Mouse (Mus musculus) ES-Bruce4 (cell line): Measurements from ENCODE around the gene Msi2.

Experiments
- CTCF ChIP-seq: IDR thresholded peaks from one replicate; pipeline ENCODE4 v1.8.1; 2011; ENCODE audit warnings: low read depth, low read length
- POLR2A ChIP-seq: IDR thresholded peaks from one replicate; pipeline ENCODE4 v1.8.1; 2011; ENCODE audit warnings: low read length; ENCODE audit not compliant: insufficient read depth

- TF ChIP-seq CTCF (no peak), POLR2A (no peak)
Measured at GRCm38 (mm10) chr11:88646493-88646892, 71.8 kb downstream of the Msi2 start.
